Mouse (Mus musculus): ENCODE measurements around the gene Fam219a. TPM values are rescaled to one million over a fixed set of nuclear protein-coding genes. Genes with fewer than 3 reads are reported as not detected.
A peak's percentile ranks its signal among the peaks of the same experiment; 100 is the strongest.

The Fam219a gene
- polyA plus RNA-seq, 1 experiment from 2014 or later, result 21.7 TPM

DNA sequence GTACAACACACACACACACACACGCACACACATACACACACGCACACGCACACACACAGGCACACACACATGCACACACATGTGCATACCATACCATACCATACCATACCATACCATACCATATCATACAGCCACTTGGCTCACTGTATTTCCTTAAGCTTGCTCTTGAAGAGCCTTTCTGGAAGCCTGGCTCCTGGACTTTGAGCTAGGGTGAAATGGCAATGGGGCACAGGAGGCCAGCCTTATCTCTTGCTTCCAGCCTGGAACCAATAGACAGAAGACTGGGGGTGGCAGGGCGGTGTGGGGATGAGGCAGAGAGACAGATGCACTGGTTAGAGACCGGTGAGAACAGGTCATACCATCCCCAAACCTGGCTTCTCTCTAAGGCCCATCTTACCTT is 50.1 kb downstream of the Fam219a start:
- WGBS, result 96% methylated on average over 5 of the region's 5 CpGs

DNA sequence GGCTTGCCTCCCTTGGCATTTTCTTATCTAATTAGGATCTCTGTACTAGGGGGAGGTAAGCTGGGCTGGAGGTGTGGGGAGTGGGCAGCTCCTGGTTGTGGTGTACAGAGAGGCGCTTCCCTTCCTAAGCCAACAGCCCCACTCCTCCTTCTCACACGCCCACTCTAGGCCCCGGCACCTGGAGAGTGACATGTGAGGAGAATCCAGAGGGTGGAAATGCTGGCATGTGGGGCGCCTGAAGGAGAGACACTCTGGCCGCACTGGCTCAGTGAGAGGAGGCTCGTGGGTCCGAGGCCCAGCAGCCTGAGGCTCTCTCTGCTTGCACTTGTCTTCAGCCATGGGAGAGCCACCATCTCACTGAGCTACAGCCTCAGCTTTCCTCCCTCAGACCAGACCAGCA is 51.0 kb downstream of the Fam219a start:
- peaks cover 18% of the 10 kb centered on the region for H3K36me3 ChIP-seq (ENCODE audit: control insufficient read depth, insufficient read depth, low read length)
- H3K4me2 ChIP-seq (ENCODE audit: low read length), result no peak overlapping the region
- no peaks in the 10 kb centered on the region for H3K27me3 ChIP-seq (ENCODE audit: control insufficient read depth, insufficient read depth, low read depth, low read length)
- 81% methylated on average over 7 of the region's 7 CpGs for WGBS
- H3K9ac ChIP-seq (ENCODE audit: low read depth, low read length), result no peak overlapping the region
- H3K4me1 ChIP-seq (ENCODE audit: control insufficient read depth, insufficient read depth, low read length), result peaks cover 6% of the 10 kb centered on the region
- H3K4me3 ChIP-seq (ENCODE audit: low read depth, low read length), result no peak overlapping the region
- no peak overlapping the region for H3K27ac ChIP-seq (ENCODE audit: low read length)
- no peak for ATAC-seq
- H3K9me3 ChIP-seq (replicated peaks; ENCODE audit: control insufficient read depth, low read length, poor library complexity, severe bottlenecking), result no peaks in the 10 kb centered on the region

More for the DNA sequence above, 50.1 kb downstream of the Fam219a start:
- Histone ChIP-seq H3K4me3 (ENCODE audit: low read depth, low read length) (no peak overlapping the region), H3K4me1 (ENCODE audit: control insufficient read depth, insufficient read depth, low read length) (no peaks in the 10 kb centered on the region; the same call in 1 of the 2 replicates), H3K4me2 (ENCODE audit: low read length) (no peak overlapping the region), H3K27ac (ENCODE audit: low read length) (no peak overlapping the region), H3K9me3 (replicated peaks; ENCODE audit: control insufficient read depth, low read length, poor library complexity, severe bottlenecking) (no peaks in the 10 kb centered on the region), H3K27me3 (ENCODE audit: control insufficient read depth, insufficient read depth, low read depth, low read length) (no peaks in the 10 kb centered on the region), H3K36me3 (ENCODE audit: control insufficient read depth, insufficient read depth, low read length) (peaks cover 18% of the 10 kb centered on the region), H3K9ac (ENCODE audit: low read depth, low read length) (no peak overlapping the region)
- ATAC-seq, result no peak

DNA sequence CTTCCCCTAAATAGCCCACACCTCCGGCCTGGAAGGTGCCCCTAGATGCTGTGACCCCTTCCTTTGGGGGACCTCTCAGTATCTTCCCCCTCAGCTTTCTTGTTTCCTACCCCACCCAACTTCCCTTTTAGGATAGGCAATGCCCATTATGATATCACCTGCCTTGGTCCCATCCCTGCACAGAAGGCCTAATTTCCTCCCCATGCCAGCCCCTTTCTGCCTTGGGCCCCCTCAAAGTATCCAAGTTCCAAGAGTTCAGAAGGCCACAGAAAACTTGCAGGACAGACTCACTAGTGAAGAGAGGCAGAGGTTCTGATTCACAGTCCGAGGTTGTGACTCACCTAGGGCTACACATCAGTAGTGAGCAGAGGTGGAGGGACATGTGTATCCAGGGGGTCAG is 52.1 kb downstream of the Fam219a start, which contains the start of gene 1110017D15Rik:
Gene 1110017D15Rik, minus strand, starts transcription at position 101 of the 400 bp plus-strand sequence.
- H3K36me3 ChIP-seq (ENCODE audit: control insufficient read depth, insufficient read depth, low read length), result peaks cover 18% of the 10 kb centered on the region
- no peak within 1 kb of the TSS for H3K9ac ChIP-seq (ENCODE audit: low read depth, low read length)
- H3K9me3 ChIP-seq (replicated peaks; ENCODE audit: control insufficient read depth, low read length, poor library complexity, severe bottlenecking), result no peaks in the 10 kb centered on the region
- WGBS, result 96% methylated on average over 2 of the region's 2 CpGs
- ATAC-seq, result no peak
- H3K27me3 ChIP-seq (ENCODE audit: control insufficient read depth, insufficient read depth, low read depth, low read length), result no peaks in the 10 kb centered on the region
- no peak within 1 kb of the TSS for H3K4me2 ChIP-seq (ENCODE audit: low read length)
- peaks cover 10% of the 10 kb centered on the region for H3K4me1 ChIP-seq (ENCODE audit: control insufficient read depth, insufficient read depth, low read length)
- no peak within 1 kb of the TSS for H3K27ac ChIP-seq (ENCODE audit: low read length)
- no peak within 1 kb of the TSS for H3K4me3 ChIP-seq (ENCODE audit: low read depth, low read length)

DNA sequence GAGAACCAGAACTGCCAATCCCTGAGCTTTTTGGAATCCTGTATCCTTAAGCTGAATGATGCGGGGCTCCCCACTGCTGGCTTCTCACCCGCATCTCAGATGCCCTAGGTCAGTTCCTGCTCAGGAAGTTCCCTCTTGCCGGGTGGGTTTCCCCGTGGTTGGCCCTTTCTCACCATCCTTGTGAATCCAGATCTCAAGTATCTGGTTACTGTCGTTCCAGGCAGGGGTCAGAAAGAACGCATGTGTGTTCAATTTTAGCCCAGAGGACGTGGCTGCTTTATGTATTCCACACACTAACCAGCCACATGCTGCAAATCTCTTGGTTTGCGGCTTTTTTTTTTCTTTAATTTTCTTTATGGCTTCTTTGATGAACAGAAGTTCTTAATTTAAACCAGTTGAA is 55.6 kb downstream of the Fam219a start:
- peak overlapping the region; percentile 19; the same call in 1 of the 2 replicates for H3K4me2 ChIP-seq (ENCODE audit: low read length)
- no peaks in the 10 kb centered on the region for H3K9me3 ChIP-seq (replicated peaks; ENCODE audit: control insufficient read depth, low read length, poor library complexity, severe bottlenecking)
- peak overlapping the region; percentile 52; the same call in 1 of the 2 replicates for H3K27ac ChIP-seq (ENCODE audit: low read length)
- 14% methylated on average over 8 of the region's 8 CpGs for WGBS
- peaks cover 10% of the 10 kb centered on the region for H3K4me1 ChIP-seq (ENCODE audit: control insufficient read depth, insufficient read depth, low read length)
- H3K27me3 ChIP-seq (ENCODE audit: control insufficient read depth, insufficient read depth, low read depth, low read length), result no peaks in the 10 kb centered on the region
- no peak for ATAC-seq
- H3K36me3 ChIP-seq (ENCODE audit: control insufficient read depth, insufficient read depth, low read length), result no peaks in the 10 kb centered on the region; the same call in 1 of the 2 replicates
- H3K9ac ChIP-seq (ENCODE audit: low read depth, low read length), result peak overlapping the region; percentile 48; the same call in 1 of the 2 replicates
- no peak overlapping the region for H3K4me3 ChIP-seq (ENCODE audit: low read depth, low read length)

- H3K4me2 ChIP-seq (ENCODE audit: low read length), result peak overlapping the region; percentile 19; the same call in 1 of the 2 replicates
- H3K4me1 ChIP-seq (ENCODE audit: control insufficient read depth, insufficient read depth, low read length), result peaks cover 10% of the 10 kb centered on the region
- no peak overlapping the region for H3K4me3 ChIP-seq (ENCODE audit: low read depth, low read length)
- no peaks in the 10 kb centered on the region for H3K9me3 ChIP-seq (replicated peaks; ENCODE audit: control insufficient read depth, low read length, poor library complexity, severe bottlenecking)
- H3K36me3 ChIP-seq (ENCODE audit: control insufficient read depth, insufficient read depth, low read length), result no peaks in the 10 kb centered on the region; the same call in 1 of the 2 replicates
- 0 out of 2 replicates have a peak overlapping the region, but pooled peaks have one; percentile 48 for H3K9ac ChIP-seq (ENCODE audit: low read depth, low read length)
- H3K27ac ChIP-seq (ENCODE audit: low read length), result peak overlapping the region; percentile 52; the same call in 1 of the 2 replicates
- H3K27me3 ChIP-seq (ENCODE audit: control insufficient read depth, insufficient read depth, low read depth, low read length), result no peaks in the 10 kb centered on the region
- no peak for ATAC-seq
- WGBS, result 16% methylated on average over 4 of the region's 4 CpGs
Measured at GRCm38 (mm10) chr4:41513309-41513708, 56.0 kb downstream of the Fam219a start.

DNA sequence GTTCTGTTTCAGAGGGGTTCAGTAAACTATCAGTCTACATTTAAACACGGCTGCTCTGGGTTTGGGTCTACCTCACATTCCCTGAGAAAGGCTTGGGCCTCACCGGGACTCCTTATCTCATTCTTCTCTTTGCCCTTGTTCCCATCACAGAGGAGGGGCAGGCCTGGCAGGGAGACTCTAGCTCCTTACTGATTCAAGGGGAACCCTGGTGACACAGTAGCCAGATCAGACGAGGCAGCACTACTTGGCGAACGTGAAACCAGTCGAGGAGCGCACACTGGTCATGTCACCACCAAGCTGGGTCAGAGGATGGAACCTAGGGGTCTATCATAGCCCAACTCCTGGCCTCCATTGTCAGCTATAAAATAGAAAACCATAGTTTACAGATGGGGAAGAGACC is 61.3 kb downstream of the Fam219a start:
- Histone ChIP-seq H3K9ac (ENCODE audit: low read depth, low read length) (no peak overlapping the region), H3K4me3 (ENCODE audit: low read depth, low read length) (no peak overlapping the region), H3K36me3 (ENCODE audit: control insufficient read depth, insufficient read depth, low read length) (no peaks in the 10 kb centered on the region), H3K4me1 (ENCODE audit: control insufficient read depth, insufficient read depth, low read length) (peaks cover 9% of the 10 kb centered on the region), H3K9me3 (replicated peaks; ENCODE audit: control insufficient read depth, low read length, poor library complexity, severe bottlenecking) (no peaks in the 10 kb centered on the region), H3K27me3 (ENCODE audit: control insufficient read depth, insufficient read depth, low read depth, low read length) (no peaks in the 10 kb centered on the region), H3K27ac (ENCODE audit: low read length) (no peak overlapping the region), H3K4me2 (ENCODE audit: low read length) (peak overlapping the region; percentile 84; the same call in 1 of the 2 replicates)
- 41% methylated on average over 7 of the region's 7 CpGs for WGBS
- ATAC-seq, result no peak

GRCm38 (mm10) chr4:41507326-41507924 is 61.9 kb downstream of the Fam219a start:
- peak overlapping the region; percentile 72 for H3K9ac ChIP-seq (ENCODE audit: low read depth, low read length)
- H3K9me3 ChIP-seq (replicated peaks; ENCODE audit: control insufficient read depth, low read length, poor library complexity, severe bottlenecking), result no peaks in the 10 kb centered on the region
- WGBS, result 1% methylated on average over 22 of the region's 22 CpGs

DNA sequence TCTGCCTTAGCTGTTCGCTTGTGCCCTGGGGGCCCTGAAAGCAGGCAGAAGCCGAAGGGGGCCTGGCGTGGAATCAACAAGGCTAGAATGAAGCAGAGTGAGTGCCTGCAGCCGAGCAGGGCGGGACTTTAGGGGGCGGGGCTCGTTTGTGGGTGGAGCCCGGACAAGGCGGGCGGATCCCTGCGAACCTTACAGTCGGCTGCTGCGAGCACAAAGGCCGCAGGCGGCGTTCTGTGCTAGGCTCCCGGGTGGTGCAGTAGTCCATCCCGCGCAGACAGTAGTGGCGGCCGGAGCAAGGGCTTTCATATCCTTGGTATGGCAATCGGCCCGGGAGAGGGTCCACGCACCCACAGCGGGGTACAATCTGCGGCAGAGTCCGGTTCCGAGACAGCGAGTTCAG is 62.4 kb downstream of the Fam219a start:
- no peaks in the 10 kb centered on the region for H3K9me3 ChIP-seq (replicated peaks; ENCODE audit: control insufficient read depth, low read length, poor library complexity, severe bottlenecking)

More at GRCm38 (mm10) chr4:41507326-41507924, 61.9 kb downstream of the Fam219a start:
- ATAC-seq, result peak; percentile 43; the same call in 1 of the 2 replicates
- Histone ChIP-seq H3K27ac (ENCODE audit: low read length) (peak overlapping the region; percentile 62), H3K27me3 (ENCODE audit: control insufficient read depth, insufficient read depth, low read depth, low read length) (0 out of 2 replicates have a peak, but pooled peaks cover under 1% of the 10 kb centered on the region), H3K4me3 (ENCODE audit: low read depth, low read length) (peak overlapping the region; percentile 50), H3K4me1 (ENCODE audit: control insufficient read depth, insufficient read depth, low read length) (peaks cover 13% of the 10 kb centered on the region; the same call in 1 of the 2 replicates), H3K4me2 (ENCODE audit: low read length) (peak overlapping the region; percentile 84), H3K36me3 (ENCODE audit: control insufficient read depth, insufficient read depth, low read length) (no peaks in the 10 kb centered on the region)

DNA sequence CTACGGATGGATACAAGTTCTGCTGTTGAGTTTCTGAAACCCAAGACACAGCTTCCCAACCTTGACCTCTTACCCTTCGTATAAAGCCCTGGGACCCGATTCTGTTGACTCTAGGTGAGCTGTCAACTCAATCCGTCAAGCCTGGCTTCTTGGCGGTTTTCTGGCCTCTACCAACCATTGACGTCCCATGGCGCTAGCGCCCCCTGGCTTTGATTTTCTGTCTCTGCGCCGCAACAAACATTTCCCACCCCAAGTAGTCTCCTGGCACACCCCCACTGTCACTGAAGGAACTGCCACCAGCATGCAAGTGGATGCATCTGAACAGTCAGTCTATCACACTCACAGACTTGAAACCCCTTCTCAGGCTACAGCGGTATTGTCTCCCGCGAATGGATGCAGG is 63.2 kb downstream of the Fam219a start:
- Histone ChIP-seq H3K27me3 (ENCODE audit: control insufficient read depth, insufficient read depth, low read depth, low read length) (peaks cover 10% of the 10 kb centered on the region), H3K4me2 (ENCODE audit: low read length) (peak overlapping the region; percentile 84), H3K36me3 (ENCODE audit: control insufficient read depth, insufficient read depth, low read length) (no peaks in the 10 kb centered on the region), H3K27ac (ENCODE audit: low read length) (no peak overlapping the region), H3K9me3 (replicated peaks; ENCODE audit: control insufficient read depth, low read length, poor library complexity, severe bottlenecking) (no peaks in the 10 kb centered on the region), H3K4me3 (ENCODE audit: low read depth, low read length) (no peak overlapping the region), H3K9ac (ENCODE audit: low read depth, low read length) (no peak overlapping the region), H3K4me1 (ENCODE audit: control insufficient read depth, insufficient read depth, low read length) (peaks cover 14% of the 10 kb centered on the region; the same call in 1 of the 2 replicates)
- 8% methylated on average over 13 of the region's 13 CpGs for WGBS
- no peak for ATAC-seq

More for the DNA sequence above, 62.4 kb downstream of the Fam219a start:
- Histone ChIP-seq H3K27ac (ENCODE audit: low read length) (peak overlapping the region; percentile 62), H3K9ac (ENCODE audit: low read depth, low read length) (peak overlapping the region; percentile 72), H3K27me3 (ENCODE audit: control insufficient read depth, insufficient read depth, low read depth, low read length) (peaks cover 5% of the 10 kb centered on the region; the same call in 1 of the 2 replicates), H3K36me3 (ENCODE audit: control insufficient read depth, insufficient read depth, low read length) (no peaks in the 10 kb centered on the region), H3K4me3 (ENCODE audit: low read depth, low read length) (peak overlapping the region; percentile 50), H3K4me1 (ENCODE audit: control insufficient read depth, insufficient read depth, low read length) (peaks cover 14% of the 10 kb centered on the region; the same call in 1 of the 2 replicates), H3K4me2 (ENCODE audit: low read length) (peak overlapping the region; percentile 84)
- peak; percentile 65 for ATAC-seq
- under 1% methylated on average over 29 of the region's 29 CpGs for WGBS
